Mouse (Mus musculus) ES-Bruce4 (cell line): ENCODE data around the gene Vcan. TPM values are rescaled to one million over a fixed set of nuclear protein-coding genes. Genes with fewer than 3 reads are reported as not detected.
"Not testable (repeated sequence)": the region's sequence is repeated elsewhere in the genome, so short reads cannot be mapped to it uniquely, and the experiment has no call there.

Experiments used
- H3K27ac ChIP-seq: 2 replicates; pipeline ENCODE4 v1.5.1; 2012; ENCODE audit warnings: low read length, inconsistent platforms; ENCODE audit not compliant: insufficient read depth
- H3K27me3 ChIP-seq: 2 replicates; pipeline ENCODE4 v1.6.1; 2012; ENCODE audit warnings: mild to moderate bottlenecking, low read length, inconsistent platforms; ENCODE audit not compliant: control insufficient read depth, poor library complexity, insufficient read depth, severe bottlenecking
- H3K36me3 ChIP-seq: 2 replicates; pipeline ENCODE4 v1.6.1; 2012; ENCODE audit warnings: inconsistent platforms, mild to moderate bottlenecking, low read length, moderate library complexity; ENCODE audit not compliant: control insufficient read depth, poor library complexity, insufficient read depth, severe bottlenecking
- H3K4me1 ChIP-seq: one replicate; pipeline ENCODE4 v1.8.1; 2011; ENCODE audit warnings: low read length; ENCODE audit not compliant: control insufficient read depth, insufficient read depth
- H3K4me3 ChIP-seq: 2 replicates; pipeline ENCODE4 v1.5.1; 2011; ENCODE audit warnings: low read depth, mild to moderate bottlenecking, low read length
- H3K9ac ChIP-seq: 2 replicates; pipeline ENCODE4 v1.6.1; 2012; ENCODE audit warnings: low read depth, mild to moderate bottlenecking, inconsistent platforms; ENCODE audit not compliant: poor library complexity, severe bottlenecking
- H3K9me3 ChIP-seq: replicated peaks from 2 replicates; pipeline ENCODE4 v1.6.1; 2012; ENCODE audit warnings: mild to moderate bottlenecking, low read length, inconsistent platforms; ENCODE audit not compliant: control insufficient read depth, poor library complexity, insufficient read depth, severe bottlenecking
- CTCF ChIP-seq: IDR thresholded peaks from one replicate; pipeline ENCODE4 v1.8.1; 2011; ENCODE audit warnings: low read depth, low read length
- EP300 ChIP-seq: IDR thresholded peaks from 2 replicates; pipeline ENCODE4 v1.6.1; 2011; ENCODE audit warnings: low read depth, low read length; ENCODE audit not compliant: insufficient read depth
- POLR2A ChIP-seq: IDR thresholded peaks from one replicate; pipeline ENCODE4 v1.8.1; 2011; ENCODE audit warnings: low read length; ENCODE audit not compliant: insufficient read depth
- polyA plus RNA-seq: library from polyadenylated mRNA; stranded (reverse); fragments of >200 nt; gene quantifications from 2 replicates; pipeline ENCODE4 v1.2.4, GENCODE M21; 2011; ENCODE audit warnings: low read depth; ENCODE audit not compliant: missing spikeins, insufficient read depth, insufficient read length

The Vcan gene
- polyA plus RNA-seq, 1 experiment: 29.6 TPM

GRCm38 (mm10) chr13:89777146-89777545 lies 34.8 kb upstream of the Vcan start:
- Histone ChIP-seq H3K27me3 (no peaks in the 10 kb centered on the region), H3K4me1 (no peaks in the 10 kb centered on the region), H3K9ac (no peak overlapping the region), H3K27ac (no peak overlapping the region), H3K9me3 (no peaks in the 10 kb centered on the region), H3K36me3 (no peaks in the 10 kb centered on the region), H3K4me3 (no peak overlapping the region)
- TF ChIP-seq EP300 (no peak), CTCF (no peak), POLR2A (no peak)

DNA sequence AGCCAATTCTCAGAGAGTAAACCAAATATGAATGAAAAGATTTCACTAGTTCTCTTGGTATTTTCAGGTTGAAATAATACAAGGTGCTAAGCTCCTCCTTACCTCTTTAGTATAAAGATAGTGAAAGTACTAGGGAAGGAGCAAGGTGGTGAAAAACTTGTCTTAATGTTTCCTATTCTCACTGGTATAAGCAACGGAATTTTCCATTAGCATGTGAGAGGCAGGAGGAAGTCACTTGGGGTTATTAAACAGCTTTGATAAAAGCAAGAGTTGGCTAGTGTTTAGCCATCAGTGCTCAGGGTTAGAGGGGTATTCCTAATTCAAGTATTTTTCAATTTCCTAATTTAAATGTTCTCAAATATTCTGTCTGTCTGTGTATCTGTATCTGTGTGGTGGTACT lies 24.2 kb upstream of the Vcan start:
- no peaks in the 10 kb centered on the region for H3K36me3 ChIP-seq
- H3K4me3 ChIP-seq: no peak overlapping the region
- H3K9ac ChIP-seq: no peak overlapping the region
- H3K9me3 ChIP-seq: no peaks in the 10 kb centered on the region
- H3K27me3 ChIP-seq: no peaks in the 10 kb centered on the region
- H3K4me1 ChIP-seq: no peaks in the 10 kb centered on the region
- no peak for TF ChIP-seq CTCF
- TF ChIP-seq POLR2A: no peak
- no peak for TF ChIP-seq EP300
- no peak overlapping the region for H3K27ac ChIP-seq

DNA sequence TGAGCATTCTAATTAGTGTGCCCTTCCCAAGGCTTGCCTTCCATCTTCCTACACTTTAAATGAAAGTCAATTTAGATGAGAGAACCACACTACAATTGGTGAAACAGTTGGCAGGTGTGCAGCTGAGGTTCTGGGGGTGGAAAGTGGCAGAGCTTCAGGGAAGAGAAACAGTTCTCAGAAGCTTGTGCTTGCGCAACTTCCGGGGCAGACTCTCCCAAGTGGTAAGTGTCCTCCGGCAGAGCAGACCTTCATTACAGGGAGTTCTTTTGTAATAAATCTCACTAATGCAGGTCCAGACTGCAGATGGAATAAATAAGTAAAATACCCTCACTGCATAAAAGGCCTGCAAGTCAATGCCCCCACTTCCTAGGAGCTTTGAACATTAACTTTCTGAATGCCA lies 23.7 kb upstream of the Vcan start:
- no peaks in the 10 kb centered on the region for H3K36me3 ChIP-seq
- TF ChIP-seq POLR2A (no peak), CTCF (no peak), EP300 (no peak)
- no peak overlapping the region for H3K4me3 ChIP-seq
- no peak overlapping the region for H3K9ac ChIP-seq
- no peaks in the 10 kb centered on the region for H3K4me1 ChIP-seq
- H3K27ac ChIP-seq: no peak overlapping the region
- no peaks in the 10 kb centered on the region for H3K9me3 ChIP-seq
- H3K27me3 ChIP-seq: no peaks in the 10 kb centered on the region

GRCm38 (mm10) chr13:89762339-89762738 lies 20.0 kb upstream of the Vcan start:
- Histone ChIP-seq H3K9ac (no peak overlapping the region), H3K4me3 (no peak overlapping the region), H3K4me1 (no peaks in the 10 kb centered on the region), H3K27ac (no peak overlapping the region), H3K36me3 (no peaks in the 10 kb centered on the region), H3K9me3 (no peaks in the 10 kb centered on the region), H3K27me3 (no peaks in the 10 kb centered on the region)
- TF ChIP-seq CTCF: no peak
- no peak for TF ChIP-seq EP300
- no peak for TF ChIP-seq POLR2A

- H3K36me3 ChIP-seq: no peaks in the 10 kb centered on the region
- no peak for TF ChIP-seq CTCF
- TF ChIP-seq POLR2A: no peak
- no peak for TF ChIP-seq EP300
- no peak overlapping the region for H3K9ac ChIP-seq
- H3K4me3 ChIP-seq: no peak overlapping the region
- H3K9me3 ChIP-seq: no peaks in the 10 kb centered on the region
- H3K27me3 ChIP-seq: no peaks in the 10 kb centered on the region
- no peak overlapping the region for H3K27ac ChIP-seq
- no peaks in the 10 kb centered on the region for H3K4me1 ChIP-seq
Observed at GRCm38 (mm10) chr13:89756347-89756746, 14.0 kb upstream of the Vcan start.

- not testable (repeated sequence) for H3K27me3 ChIP-seq, H3K9me3 ChIP-seq, H3K27ac ChIP-seq, H3K4me1 ChIP-seq, H3K9ac ChIP-seq, H3K36me3 ChIP-seq, H3K4me3 ChIP-seq
Observed at GRCm38 (mm10) chr13:89750562-89750961, 8.3 kb upstream of the Vcan start.

- Histone ChIP-seq H3K9ac (peak overlapping the region; percentile 26; the same call in 1 of the 2 replicates), H3K36me3 (no peaks in the 10 kb centered on the region), H3K4me3 (no peak overlapping the region), H3K27ac (no peak overlapping the region), H3K27me3 (peaks cover 4% of the 10 kb centered on the region; the same call in 1 of the 2 replicates), H3K9me3 (no peaks in the 10 kb centered on the region), H3K4me1 (peaks cover 1% of the 10 kb centered on the region)
- TF ChIP-seq EP300 (no peak), POLR2A (no peak), CTCF (no peak)
Observed at GRCm38 (mm10) chr13:89743201-89743600, 892 bp upstream of the Vcan start.
